Mouse (Mus musculus): ENCODE measurements at regions not wholly inside any gene's neighbourhood (a gene's known extent, or its start where the extent isn't known, plus 50 kb on each side); places are given as distances from the start of the nearest gene placed in this dataset.

GRCm38 (mm10) chr9:74021339-74021738 is 52.6 kb upstream of the Unc13c start:
- DNase-seq (ENCODE audit: low spot score) = no peak

GRCm38 (mm10) chr9:74023922-74024321 is 55.2 kb upstream of the Unc13c start:
- no peak for DNase-seq (ENCODE audit: low spot score)

GRCm38 (mm10) chr9:74026131-74026530 is 57.4 kb upstream of the Unc13c start:
- DNase-seq (ENCODE audit: low spot score) = no peak

- DNase-seq (ENCODE audit: low spot score) = no peak
Observed at GRCm38 (mm10) chr9:74028438-74028837, 59.7 kb upstream of the Unc13c start.

GRCm38 (mm10) chr9:74045936-74046335 is 64.2 kb upstream of the Wdr72 start:
- DNase-seq (ENCODE audit: low spot score) = peak; percentile 64

- DNase-seq (ENCODE audit: low spot score) = no peak
Observed at GRCm38 (mm10) chr9:74049776-74050175, 60.4 kb upstream of the Wdr72 start.

- DNase-seq (ENCODE audit: low spot score) = no peak
Observed at GRCm38 (mm10) chr9:74056709-74057108, 53.4 kb upstream of the Wdr72 start.

GRCm38 (mm10) chr9:74057476-74058076 is 52.6 kb upstream of the Wdr72 start:
- no peak for DNase-seq (ENCODE audit: low spot score)

GRCm38 (mm10) chr9:74058269-74058871 is 51.8 kb upstream of the Wdr72 start:
- DNase-seq (ENCODE audit: low spot score) = no peak
